Mouse (Mus musculus) lung, embryonic 14.5 days (tissue): ENCODE measurements around the gene Neto2. TPM values are rescaled to one million over a fixed set of nuclear protein-coding genes. Genes with fewer than 3 reads are reported as not detected.
A peak's percentile ranks its signal among the peaks of the same experiment; 100 is the strongest.

Experiments
- ATAC-seq: fragments of 200-750 bp; cut with Nextera tagmentation; 2 replicates; pipeline ENCODE4 v1.8.0; 2017; ENCODE audit warnings: mild to moderate bottlenecking, moderate TSS enrichment, moderate library complexity; ENCODE audit not compliant: insufficient read depth
- DNase-seq: peaks from one replicate; pipeline ENCODE4 v3.0.0-alpha.2; 2015
- H3K27ac ChIP-seq: fragments of 300-500 bp; sonication (generic); 2 replicates; pipeline ENCODE4 v1.5.1; 2014; ENCODE audit warnings: low read depth, mild to moderate bottlenecking, moderate library complexity
- H3K27me3 ChIP-seq: fragments of 300-500 bp; sonication (generic); 2 replicates; pipeline ENCODE4 v1.6.1; 2014; ENCODE audit warnings: low read length, control low read depth; ENCODE audit not compliant: insufficient read depth
- H3K36me3 ChIP-seq: fragments of 300-500 bp; sonication (generic); 2 replicates; pipeline ENCODE4 v1.6.1; 2014; ENCODE audit warnings: control low read depth; ENCODE audit not compliant: insufficient read depth
- H3K4me1 ChIP-seq: fragments of 300-500 bp; sonication (generic); 2 replicates; pipeline ENCODE4 v1.6.1; 2014; ENCODE audit warnings: antibody characterized with exemption, control low read depth; ENCODE audit not compliant: insufficient read depth
- H3K4me2 ChIP-seq: fragments of 300-500 bp; sonication (generic); 2 replicates; pipeline ENCODE4 v1.6.1; 2014; ENCODE audit warnings: mild to moderate bottlenecking
- H3K4me3 ChIP-seq: fragments of 300-500 bp; sonication (generic); 2 replicates; pipeline ENCODE4 v1.5.1; 2014; ENCODE audit warnings: low read depth, low read length
- H3K9ac ChIP-seq: fragments of 300-500 bp; sonication (generic); 2 replicates; pipeline ENCODE4 v1.6.1; 2014
- H3K9me3 ChIP-seq: fragments of 300-500 bp; sonication (generic); 2 replicates; pipeline ENCODE4 v1.6.1; 2016; ENCODE audit warnings: low read depth, low read length, control low read depth
- CTCF ChIP-seq: IDR thresholded peaks from 2 replicates; pipeline ENCODE4 v1.5.1; 2016; ENCODE audit warnings: antibody characterized with exemption, low read depth
- WGBS: fragments of 180-500 bp; shearing (Covaris S2); extraction: QIAGEN DNeasy Blood & Tissue Kit; methylation state at CpG from one replicate; pipeline ENCODE4 v1.1.7; 2014; 5-methylcytosine and 5-hydroxymethylcytosine counted together
- polyA plus RNA-seq: library from polyadenylated mRNA; unstranded; fragments of >200 nt; fragmentation: Nextera tagmentation; extraction: Ambion mirVana; gene quantifications from 2 replicates; pipeline ENCODE4 v1.2.1, GENCODE M21; 2014

Neto2 gene
- polyA plus RNA-seq, 1 experiment from 2014 or later: 10.0 TPM

DNA sequence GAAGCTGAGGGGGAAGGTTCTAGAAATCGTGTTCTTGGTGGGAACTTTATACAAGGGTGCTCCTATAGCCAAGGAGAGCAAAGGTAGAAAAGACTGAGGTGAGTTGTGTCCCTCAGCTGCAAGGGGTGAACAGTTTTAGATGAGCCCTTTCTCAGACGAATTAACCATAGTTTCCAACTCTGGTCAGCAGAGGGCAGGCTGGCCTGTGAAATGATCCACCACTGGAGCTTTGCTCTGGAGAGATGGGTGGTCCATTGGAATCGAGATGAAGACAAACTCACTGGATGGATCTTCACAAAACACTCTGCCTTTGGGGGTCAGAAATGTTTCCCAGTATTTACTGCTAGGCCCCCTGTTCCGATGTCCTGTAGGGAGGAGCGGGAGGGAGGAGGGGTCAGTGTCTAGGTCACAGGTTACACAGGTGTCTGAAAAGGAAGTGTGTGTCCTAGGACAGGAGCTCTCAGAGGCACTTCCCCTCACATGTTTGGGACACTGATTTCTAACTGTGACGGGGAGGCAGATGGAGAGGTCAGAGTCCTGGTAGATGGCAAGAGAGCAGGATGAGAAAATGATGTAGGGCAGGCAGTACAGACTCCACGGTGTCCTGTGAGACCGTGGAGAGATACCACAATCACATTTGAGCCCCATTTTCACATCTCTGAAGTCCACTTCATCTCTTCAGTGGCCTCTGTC lies 97.4 kb downstream of the Neto2 start:
- no peaks in the 10 kb centered on the region for H3K27me3 ChIP-seq
- ATAC-seq (peak; percentile 70), DNase-seq (peak; percentile 81)
- H3K4me1 ChIP-seq: no peaks in the 10 kb centered on the region
- no peaks in the 10 kb centered on the region for H3K36me3 ChIP-seq
- H3K4me2 ChIP-seq: no peak overlapping the region
- H3K9ac ChIP-seq: no peak overlapping the region
- H3K4me3 ChIP-seq: no peak overlapping the region
- 37% methylated on average over 8 of the region's 8 CpGs for WGBS
- H3K9me3 ChIP-seq: no peaks in the 10 kb centered on the region
- TF ChIP-seq CTCF: peak; percentile 65
- H3K27ac ChIP-seq: no peak overlapping the region

DNA sequence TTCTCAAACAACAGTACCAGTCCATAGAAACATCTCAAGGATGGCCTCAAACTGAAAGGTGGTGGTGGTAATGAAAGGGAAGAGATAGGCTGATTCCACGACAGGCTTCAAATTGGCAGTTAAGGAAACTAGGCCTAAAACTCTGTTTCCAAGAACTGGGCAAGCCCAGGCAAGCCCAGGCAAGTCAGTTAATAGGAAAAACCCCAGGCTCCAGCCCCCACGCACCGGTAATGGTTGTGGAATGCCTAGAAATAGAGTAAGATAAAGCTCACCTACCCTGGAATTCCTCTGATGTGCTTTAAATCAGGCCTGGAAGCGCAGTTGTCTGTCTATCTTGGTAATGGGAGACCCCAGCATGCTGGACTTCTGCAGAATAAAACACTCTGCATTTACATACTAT lies 98.0 kb downstream of the Neto2 start:
- ATAC-seq: no peak
- no peak for DNase-seq
- 75% methylated on average over 4 of the region's 4 CpGs for WGBS

DNA sequence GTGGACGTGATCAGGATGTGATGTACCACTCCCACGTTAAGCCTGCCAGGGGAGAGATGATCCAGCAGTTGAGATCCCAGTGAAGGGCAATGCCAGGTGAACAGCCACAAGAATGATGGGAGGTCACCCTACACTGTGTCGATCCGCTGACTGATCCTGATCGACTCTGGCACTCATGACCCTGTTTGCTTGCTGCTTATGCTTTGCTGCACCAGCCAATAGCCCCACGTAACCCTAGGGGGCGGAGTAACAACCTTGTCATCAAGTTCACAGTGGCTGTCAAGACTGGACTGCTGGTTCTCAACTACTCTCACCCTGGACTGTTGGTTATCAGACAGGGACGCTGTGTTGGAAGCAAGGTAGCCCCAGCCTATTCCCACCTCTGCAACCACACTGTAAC lies 99.0 kb downstream of the Neto2 start:
- H3K4me3 ChIP-seq: no peak overlapping the region
- TF ChIP-seq CTCF: no peak
- ATAC-seq (no peak), DNase-seq (no peak)
- H3K27ac ChIP-seq: no peak overlapping the region
- no peak overlapping the region for H3K4me2 ChIP-seq
- H3K9me3 ChIP-seq: no peaks in the 10 kb centered on the region
- 72% methylated on average over 8 of the region's 8 CpGs for WGBS
- H3K27me3 ChIP-seq: no peaks in the 10 kb centered on the region
- no peaks in the 10 kb centered on the region for H3K36me3 ChIP-seq
- H3K9ac ChIP-seq: no peak overlapping the region
- no peaks in the 10 kb centered on the region for H3K4me1 ChIP-seq

More for the DNA sequence above, 98.0 kb downstream of the Neto2 start:
- no peaks in the 10 kb centered on the region for H3K9me3 ChIP-seq
- H3K27me3 ChIP-seq: no peaks in the 10 kb centered on the region
- H3K9ac ChIP-seq: no peak overlapping the region
- no peaks in the 10 kb centered on the region for H3K36me3 ChIP-seq
- no peak overlapping the region for H3K4me3 ChIP-seq
- H3K4me1 ChIP-seq: no peaks in the 10 kb centered on the region
- no peak for TF ChIP-seq CTCF
- no peak overlapping the region for H3K4me2 ChIP-seq
- no peak overlapping the region for H3K27ac ChIP-seq

DNA sequence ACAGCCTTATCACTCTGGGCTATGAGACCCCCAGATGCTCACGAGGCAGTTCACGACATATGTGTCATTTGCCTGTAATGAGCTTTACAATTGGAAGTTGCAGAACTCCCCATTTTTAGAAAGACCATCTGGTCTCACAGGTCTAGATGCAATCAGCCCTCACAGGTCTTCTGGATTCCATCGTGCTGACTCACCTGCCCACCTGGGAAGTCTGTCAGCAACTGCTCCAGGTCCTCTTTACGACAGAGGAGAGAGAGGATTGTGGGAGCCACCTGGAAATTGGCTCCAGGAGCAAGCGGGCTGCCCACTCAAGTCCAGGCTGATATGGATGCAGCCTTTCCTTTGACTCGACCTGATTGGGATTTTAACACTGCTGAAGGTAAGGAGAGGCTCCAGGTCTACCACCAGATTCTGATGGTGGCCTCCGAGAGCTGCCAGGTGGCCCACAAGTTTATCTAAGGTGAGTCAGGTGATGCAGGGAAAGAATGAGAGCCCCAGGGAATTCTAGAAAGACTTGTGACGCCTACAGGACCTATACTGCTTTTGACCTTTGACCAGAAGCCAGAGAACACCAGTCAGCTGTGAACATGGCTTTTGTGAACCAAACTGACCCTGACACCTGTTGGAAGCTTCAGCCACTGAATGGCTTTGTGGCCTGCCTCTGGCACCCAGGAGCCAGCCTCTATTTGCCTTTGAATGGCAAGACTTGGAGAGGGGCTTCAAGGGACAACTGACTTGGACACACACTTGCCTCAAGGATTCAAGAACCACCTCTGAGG lies 103.1 kb downstream of the Neto2 start:
- Histone ChIP-seq H3K27ac (no peak overlapping the region), H3K4me2 (no peak overlapping the region), H3K36me3 (no peaks in the 10 kb centered on the region), H3K27me3 (no peaks in the 10 kb centered on the region), H3K4me1 (no peaks in the 10 kb centered on the region; the same call in 1 of the 2 replicates), H3K4me3 (no peak overlapping the region), H3K9ac (no peak overlapping the region), H3K9me3 (no peaks in the 10 kb centered on the region)
- ATAC-seq: no peak
- TF ChIP-seq CTCF: no peak
- peak; percentile 20 for DNase-seq
- 47% methylated on average over 8 of the region's 8 CpGs for WGBS

GRCm38 (mm10) chr8:85595391-85595790 lies 105.3 kb downstream of the Neto2 start:
- 24% methylated on average over 6 of the region's 6 CpGs for WGBS
- Histone ChIP-seq H3K4me1 (no peaks in the 10 kb centered on the region; the same call in 1 of the 2 replicates), H3K27me3 (no peaks in the 10 kb centered on the region), H3K9me3 (no peaks in the 10 kb centered on the region), H3K27ac (no peak overlapping the region), H3K9ac (no peak overlapping the region), H3K4me3 (no peak overlapping the region), H3K36me3 (no peaks in the 10 kb centered on the region), H3K4me2 (peak overlapping the region; percentile 36; the same call in 1 of the 2 replicates)
- ATAC-seq (peak; percentile 87), DNase-seq (peak; percentile 82)
- TF ChIP-seq CTCF: no peak

GRCm38 (mm10) chr8:85594983-85595382 lies 105.7 kb downstream of the Neto2 start:
- Histone ChIP-seq H3K4me2 (no peak overlapping the region), H3K9me3 (no peaks in the 10 kb centered on the region), H3K36me3 (no peaks in the 10 kb centered on the region), H3K4me1 (no peaks in the 10 kb centered on the region; the same call in 1 of the 2 replicates), H3K27me3 (no peaks in the 10 kb centered on the region), H3K27ac (no peak overlapping the region), H3K9ac (no peak overlapping the region), H3K4me3 (no peak overlapping the region)
- no peak for TF ChIP-seq CTCF
- WGBS: 31% methylated on average over 3 of the region's 3 CpGs
- ATAC-seq (peak; percentile 54; the same call in 1 of the 2 replicates), DNase-seq (no peak)

GRCm38 (mm10) chr8:85593324-85593723 lies 107.4 kb downstream of the Neto2 start:
- no peaks in the 10 kb centered on the region for H3K36me3 ChIP-seq
- no peak overlapping the region for H3K27ac ChIP-seq
- H3K9me3 ChIP-seq: no peaks in the 10 kb centered on the region
- WGBS: 71% methylated on average over 3 of the region's 3 CpGs
- no peak overlapping the region for H3K4me2 ChIP-seq
- no peak overlapping the region for H3K9ac ChIP-seq
- ATAC-seq (no peak), DNase-seq (no peak)
- H3K4me1 ChIP-seq: no peaks in the 10 kb centered on the region; the same call in 1 of the 2 replicates
- no peak overlapping the region for H3K4me3 ChIP-seq
- no peaks in the 10 kb centered on the region for H3K27me3 ChIP-seq
- TF ChIP-seq CTCF: no peak
